Mouse (Mus musculus) hindbrain, postnatal 0 days (tissue): Measurements from ENCODE around the gene Cd2. TPM values are rescaled to one million over a fixed set of nuclear protein-coding genes. Genes with fewer than 3 reads are reported as not detected.
A peak's percentile ranks its signal among the peaks of the same experiment; 100 is the strongest.

Experiments used
- ATAC-seq: fragments of 200-750 bp; cut with Nextera tagmentation; 2 replicates; pipeline ENCODE4 v1.8.0; 2017; ENCODE audit warnings: mild to moderate bottlenecking, moderate TSS enrichment, moderate library complexity
- DNase-seq: peaks from one replicate; pipeline ENCODE4 v3.0.0-alpha.2; 2015; ENCODE audit warnings: low spot score
- H3K27ac ChIP-seq: fragments of 300-500 bp; sonication (generic); 2 replicates; pipeline ENCODE4 v1.5.1; 2014; ENCODE audit warnings: mild to moderate bottlenecking
- H3K27me3 ChIP-seq: fragments of 300-500 bp; sonication (generic); 2 replicates; pipeline ENCODE4 v1.6.1; 2014; ENCODE audit warnings: low read length, mixed read lengths; ENCODE audit not compliant: insufficient read depth
- H3K36me3 ChIP-seq: fragments of 300-500 bp; sonication (generic); 2 replicates; pipeline ENCODE4 v1.6.1; 2014; ENCODE audit warnings: low read length, mixed read lengths; ENCODE audit not compliant: insufficient read depth
- H3K4me1 ChIP-seq: fragments of 300-500 bp; sonication (generic); 2 replicates; pipeline ENCODE4 v1.6.1; 2014; ENCODE audit warnings: antibody characterized with exemption, low read length, mixed read lengths; ENCODE audit not compliant: insufficient read depth
- H3K4me2 ChIP-seq: fragments of 300-500 bp; sonication (generic); 2 replicates; pipeline ENCODE4 v1.6.1; 2014; ENCODE audit warnings: low read depth, mild to moderate bottlenecking, low read length, moderate library complexity, mixed read lengths
- H3K4me3 ChIP-seq: fragments of 300-500 bp; sonication (generic); 2 replicates; pipeline ENCODE4 v1.5.1; 2014; ENCODE audit warnings: low read length
- H3K9ac ChIP-seq: fragments of 300-500 bp; sonication (generic); replicated peaks from 2 replicates; pipeline ENCODE4 v1.6.1; 2014; ENCODE audit warnings: mild to moderate bottlenecking, low read length, moderate library complexity, mixed read lengths
- H3K9me3 ChIP-seq: fragments of 300-500 bp; sonication (generic); 2 replicates; pipeline ENCODE4 v1.6.1; 2016; ENCODE audit warnings: low read length, mixed read lengths
- CTCF ChIP-seq: IDR thresholded peaks from 2 replicates; pipeline ENCODE4 v1.5.1; 2016; ENCODE audit warnings: antibody characterized with exemption, control low read depth, low read depth
- WGBS: fragments of 180-500 bp; shearing (Covaris S2); extraction: QIAGEN DNeasy Blood & Tissue Kit; methylation state at CpG from one replicate; pipeline ENCODE4 v1.1.7; 2014; 5-methylcytosine and 5-hydroxymethylcytosine counted together
- polyA plus RNA-seq: library from polyadenylated mRNA; unstranded; fragments of >200 nt; fragmentation: Nextera tagmentation; extraction: Ambion mirVana; gene quantifications from 2 replicates; pipeline ENCODE4 v1.2.1, GENCODE M21; 2015
- total RNA-seq: library from RNA; depleted of rRNA; stranded (reverse); fragments of >200 nt; gene quantifications from 2 replicates; pipeline ENCODE4 v1.2.3, GENCODE M21; 2014

The Cd2 gene
- total and polyA plus RNA-seq, 2 experiments from 2014 or later = not detected

DNA sequence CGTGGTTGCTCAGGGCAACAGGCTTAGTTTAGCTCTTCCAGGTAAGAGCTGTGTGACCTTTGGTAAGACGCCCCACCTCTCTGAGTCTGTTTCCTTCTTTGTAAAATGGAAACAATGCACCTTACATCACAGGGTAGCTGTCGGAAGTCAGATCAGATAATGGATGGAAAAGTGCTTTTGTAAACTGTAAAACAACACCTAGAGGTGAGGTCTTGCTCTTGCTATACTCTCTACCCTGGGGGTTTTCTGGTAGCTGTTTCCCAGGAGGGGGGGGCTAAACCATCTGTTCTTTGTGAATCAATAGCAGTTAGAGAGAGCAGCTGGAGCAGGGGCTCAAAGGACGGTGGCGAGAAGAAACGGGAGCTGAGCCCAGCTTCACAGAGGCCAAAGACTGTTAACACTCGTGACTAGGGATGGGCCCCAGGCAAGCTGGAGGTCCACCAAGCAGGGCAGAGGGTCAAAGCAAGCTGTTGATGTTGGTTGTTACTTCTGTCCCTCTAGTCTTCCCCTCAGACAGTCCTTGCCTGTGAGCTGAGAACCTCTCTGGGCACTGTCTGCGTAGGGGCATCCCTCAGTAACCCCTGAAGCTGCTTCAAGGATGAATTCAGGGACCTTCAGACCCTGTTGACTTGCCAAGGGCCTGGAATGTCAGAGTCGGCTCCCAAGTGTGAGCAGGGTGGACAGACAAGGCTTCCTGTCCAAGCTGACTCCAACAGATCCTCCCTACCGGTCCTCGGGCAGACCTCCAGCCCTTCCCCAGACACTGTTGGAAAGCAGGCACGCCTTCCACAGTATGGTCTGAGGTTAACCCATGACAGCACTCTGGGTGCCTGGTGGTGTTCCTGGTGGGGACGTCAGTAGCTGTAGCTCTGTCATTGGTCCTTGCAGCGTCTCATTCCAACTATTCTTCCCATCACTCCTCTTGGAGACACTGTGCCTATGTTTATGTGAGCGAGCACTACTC, 7.1 kb downstream of the Cd2 start:
- no peak overlapping the region for H3K27ac ChIP-seq

DNA sequence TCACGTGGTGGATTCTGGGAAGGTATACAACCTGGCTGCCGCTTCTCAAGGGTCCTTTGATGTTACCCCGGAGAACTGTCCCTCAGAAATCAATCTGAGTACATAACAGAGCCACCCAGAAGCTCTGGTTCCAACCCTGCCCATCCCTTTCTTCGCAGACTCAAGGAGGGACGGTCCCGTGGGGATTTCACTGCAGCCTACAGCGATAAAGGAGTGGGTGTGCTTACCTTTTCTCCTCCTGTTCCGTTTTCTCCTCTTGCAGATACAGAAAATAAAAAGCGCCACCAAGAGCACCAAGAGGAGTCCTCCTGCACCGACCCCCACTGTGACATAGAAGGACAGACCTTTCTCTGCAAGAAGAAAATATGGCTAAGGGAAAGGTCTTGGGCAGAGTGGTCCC, 8.2 kb downstream of the Cd2 start:
- TF ChIP-seq CTCF = no peak

More for the DNA sequence above, 7.1 kb downstream of the Cd2 start:
- H3K36me3 ChIP-seq = no peaks in the 10 kb centered on the region
- H3K9ac ChIP-seq = 0 out of 2 replicates have a peak overlapping the region, but pooled peaks have one; percentile 4
- H3K4me1 ChIP-seq = peaks cover 5% of the 10 kb centered on the region; the same call in 1 of the 2 replicates
- DNase-seq = no peak
- 47% methylated on average over 15 of the region's 15 CpGs for WGBS
- no peak overlapping the region for H3K4me2 ChIP-seq
- TF ChIP-seq CTCF = no peak
- H3K27me3 ChIP-seq = no peaks in the 10 kb centered on the region
- ATAC-seq = peak; percentile 41; the same call in 1 of the 2 replicates
- H3K9me3 ChIP-seq = no peaks in the 10 kb centered on the region
- no peak overlapping the region for H3K4me3 ChIP-seq

DNA sequence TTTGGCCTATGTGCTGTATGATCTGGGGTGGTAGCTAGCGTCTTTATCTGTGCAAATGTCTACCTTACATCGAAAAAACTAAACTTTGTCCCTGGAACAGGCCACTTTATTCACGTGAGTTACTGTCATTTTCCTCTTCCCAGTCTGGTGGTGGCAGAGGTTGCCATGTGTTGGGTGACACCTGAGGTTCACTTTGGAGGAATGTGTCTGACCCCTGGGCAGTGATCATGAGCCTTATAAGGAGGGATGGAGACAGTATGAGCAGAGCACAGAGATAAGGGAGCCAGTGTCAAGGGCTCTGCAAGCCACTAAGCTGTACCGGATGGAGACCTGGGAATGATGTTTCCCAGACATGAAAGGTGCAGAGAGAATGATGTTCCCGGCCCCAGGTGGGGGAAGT, 9.3 kb downstream of the Cd2 start:
- Histone ChIP-seq H3K36me3 (no peaks in the 10 kb centered on the region), H3K9ac (no peak overlapping the region), H3K27ac (no peak overlapping the region), H3K9me3 (no peaks in the 10 kb centered on the region), H3K4me2 (no peak overlapping the region), H3K27me3 (no peaks in the 10 kb centered on the region), H3K4me1 (peaks cover 5% of the 10 kb centered on the region; the same call in 1 of the 2 replicates), H3K4me3 (no peak overlapping the region)
- no peak for ATAC-seq
- DNase-seq = no peak
- no peak for TF ChIP-seq CTCF
- WGBS = 92% methylated on average over 5 of the region's 5 CpGs

More for the DNA sequence above, 8.2 kb downstream of the Cd2 start:
- no peak for DNase-seq
- no peak overlapping the region for H3K4me2 ChIP-seq
- 83% methylated on average over 10 of the region's 10 CpGs for WGBS
- ATAC-seq = no peak
- peaks cover 5% of the 10 kb centered on the region; the same call in 1 of the 2 replicates for H3K4me1 ChIP-seq
- no peak overlapping the region for H3K9ac ChIP-seq
- H3K27me3 ChIP-seq = no peaks in the 10 kb centered on the region
- no peaks in the 10 kb centered on the region for H3K36me3 ChIP-seq
- no peaks in the 10 kb centered on the region for H3K9me3 ChIP-seq
- no peak overlapping the region for H3K27ac ChIP-seq
- no peak overlapping the region for H3K4me3 ChIP-seq

DNA sequence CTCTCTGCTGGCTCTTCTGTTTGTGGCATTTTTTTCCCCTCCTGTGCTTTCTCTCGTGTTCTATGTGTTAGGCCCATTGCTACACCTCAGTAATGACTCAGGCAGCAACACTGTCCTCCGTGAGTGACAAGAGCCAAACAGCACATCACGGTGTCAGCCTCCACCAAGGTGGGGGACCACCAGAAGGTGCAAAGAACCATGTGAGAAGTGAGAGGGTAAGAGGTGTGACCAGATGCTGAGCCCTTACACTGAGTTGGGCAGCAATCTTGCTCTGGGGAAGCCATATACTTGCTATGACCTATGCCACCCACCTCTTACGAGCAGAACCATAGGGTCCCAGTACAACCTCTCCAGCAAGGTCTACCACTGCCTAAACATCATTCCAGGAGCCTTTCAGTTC, 9.9 kb downstream of the Cd2 start:
- H3K27me3 ChIP-seq = no peaks in the 10 kb centered on the region

GRCm38 (mm10) chr3:101276501-101277320, 11.0 kb downstream of the Cd2 start:
- DNase-seq (no peak), ATAC-seq (no peak)
- TF ChIP-seq CTCF = no peak

More for the DNA sequence above, 9.9 kb downstream of the Cd2 start:
- no peaks in the 10 kb centered on the region for H3K9me3 ChIP-seq
- WGBS = 86% methylated on average over 4 of the region's 4 CpGs
- H3K27ac ChIP-seq = no peak overlapping the region
- no peak overlapping the region for H3K4me2 ChIP-seq
- no peak overlapping the region for H3K9ac ChIP-seq
- ATAC-seq (no peak), DNase-seq (no peak)
- no peak for TF ChIP-seq CTCF
- peaks cover 5% of the 10 kb centered on the region; the same call in 1 of the 2 replicates for H3K4me1 ChIP-seq
- no peaks in the 10 kb centered on the region for H3K36me3 ChIP-seq
- no peak overlapping the region for H3K4me3 ChIP-seq

GRCm38 (mm10) chr3:101275636-101276300, 12.0 kb downstream of the Cd2 start:
- no peak overlapping the region for H3K9ac ChIP-seq
- TF ChIP-seq CTCF = no peak
- ATAC-seq = no peak

More at GRCm38 (mm10) chr3:101276501-101277320, 11.0 kb downstream of the Cd2 start:
- peaks cover 5% of the 10 kb centered on the region; the same call in 1 of the 2 replicates for H3K4me1 ChIP-seq
- 64% methylated on average over 12 of the region's 12 CpGs for WGBS
- no peaks in the 10 kb centered on the region for H3K9me3 ChIP-seq
- no peak overlapping the region for H3K4me2 ChIP-seq
- no peaks in the 10 kb centered on the region for H3K36me3 ChIP-seq
- no peaks in the 10 kb centered on the region for H3K27me3 ChIP-seq
- H3K9ac ChIP-seq = no peak overlapping the region
- H3K4me3 ChIP-seq = no peak overlapping the region
- H3K27ac ChIP-seq = no peak overlapping the region

More at GRCm38 (mm10) chr3:101275636-101276300, 12.0 kb downstream of the Cd2 start:
- 90% methylated on average over 16 of the region's 16 CpGs for WGBS
- Histone ChIP-seq H3K27me3 (no peaks in the 10 kb centered on the region), H3K4me3 (no peak overlapping the region), H3K4me1 (peaks cover under 1% of the 10 kb centered on the region; the same call in 1 of the 2 replicates), H3K9me3 (no peaks in the 10 kb centered on the region), H3K27ac (no peak overlapping the region), H3K4me2 (no peak overlapping the region), H3K36me3 (no peaks in the 10 kb centered on the region)
- no peak for DNase-seq
